Mouse (Mus musculus) ES-Bruce4 (cell line): ENCODE results near the gene Zfp654. TPM values are rescaled to one million over a fixed set of nuclear protein-coding genes. Genes with fewer than 3 reads are reported as not detected.

ENCODE experiments used
- H3K27ac ChIP-seq: 2 replicates; pipeline ENCODE4 v1.5.1; 2012; ENCODE audit warnings: low read length, inconsistent platforms; ENCODE audit not compliant: insufficient read depth
- H3K27me3 ChIP-seq: 2 replicates; pipeline ENCODE4 v1.6.1; 2012; ENCODE audit warnings: mild to moderate bottlenecking, low read length, inconsistent platforms; ENCODE audit not compliant: control insufficient read depth, poor library complexity, insufficient read depth, severe bottlenecking
- H3K36me3 ChIP-seq: 2 replicates; pipeline ENCODE4 v1.6.1; 2012; ENCODE audit warnings: inconsistent platforms, mild to moderate bottlenecking, low read length, moderate library complexity; ENCODE audit not compliant: control insufficient read depth, poor library complexity, insufficient read depth, severe bottlenecking
- H3K4me1 ChIP-seq: one replicate; pipeline ENCODE4 v1.8.1; 2011; ENCODE audit warnings: low read length; ENCODE audit not compliant: control insufficient read depth, insufficient read depth
- H3K4me3 ChIP-seq: 2 replicates; pipeline ENCODE4 v1.5.1; 2011; ENCODE audit warnings: low read depth, mild to moderate bottlenecking, low read length
- H3K9ac ChIP-seq: 2 replicates; pipeline ENCODE4 v1.6.1; 2012; ENCODE audit warnings: low read depth, mild to moderate bottlenecking, inconsistent platforms; ENCODE audit not compliant: poor library complexity, severe bottlenecking
- H3K9me3 ChIP-seq: replicated peaks from 2 replicates; pipeline ENCODE4 v1.6.1; 2012; ENCODE audit warnings: mild to moderate bottlenecking, low read length, inconsistent platforms; ENCODE audit not compliant: control insufficient read depth, poor library complexity, insufficient read depth, severe bottlenecking
- CTCF ChIP-seq: IDR thresholded peaks from one replicate; pipeline ENCODE4 v1.8.1; 2011; ENCODE audit warnings: low read depth, low read length
- EP300 ChIP-seq: IDR thresholded peaks from 2 replicates; pipeline ENCODE4 v1.6.1; 2011; ENCODE audit warnings: low read depth, low read length; ENCODE audit not compliant: insufficient read depth
- POLR2A ChIP-seq: IDR thresholded peaks from one replicate; pipeline ENCODE4 v1.8.1; 2011; ENCODE audit warnings: low read length; ENCODE audit not compliant: insufficient read depth
- polyA plus RNA-seq: library from polyadenylated mRNA; stranded (reverse); fragments of >200 nt; gene quantifications from 2 replicates; pipeline ENCODE4 v1.2.4, GENCODE M21; 2011; ENCODE audit warnings: low read depth; ENCODE audit not compliant: missing spikeins, insufficient read depth, insufficient read length

Gene Zfp654
- polyA plus RNA-seq, 1 experiment = 12.1 TPM

DNA sequence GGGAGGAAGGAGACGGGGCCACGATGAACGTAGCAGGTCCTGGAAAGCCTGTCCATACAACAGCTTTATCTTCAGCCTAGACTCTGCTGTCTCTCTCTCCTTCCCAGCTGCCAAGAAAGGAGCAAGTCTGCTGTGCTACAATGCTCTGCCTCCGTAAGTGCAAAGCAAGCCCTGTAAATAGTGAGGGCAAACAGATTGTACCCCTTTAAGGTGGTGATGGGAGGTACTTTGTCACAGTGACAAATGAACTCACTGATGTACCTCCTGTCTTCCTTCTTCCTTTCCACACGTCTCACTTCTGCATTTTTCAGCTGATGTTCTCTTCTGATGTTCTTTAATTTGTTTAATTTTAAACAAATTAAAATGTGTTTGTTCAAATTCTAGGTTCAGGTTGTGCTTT is 32.4 kb upstream of the Zfp654 start:
- peaks cover 24% of the 10 kb centered on the region for H3K9me3 ChIP-seq
- TF ChIP-seq CTCF (no peak), POLR2A (no peak), EP300 (no peak)
- no peak overlapping the region for H3K4me3 ChIP-seq
- H3K4me1 ChIP-seq = peaks cover 1% of the 10 kb centered on the region
- no peaks in the 10 kb centered on the region for H3K27me3 ChIP-seq
- no peak overlapping the region for H3K9ac ChIP-seq
- peak overlapping the region; percentile 84 for H3K27ac ChIP-seq
- no peaks in the 10 kb centered on the region for H3K36me3 ChIP-seq

DNA sequence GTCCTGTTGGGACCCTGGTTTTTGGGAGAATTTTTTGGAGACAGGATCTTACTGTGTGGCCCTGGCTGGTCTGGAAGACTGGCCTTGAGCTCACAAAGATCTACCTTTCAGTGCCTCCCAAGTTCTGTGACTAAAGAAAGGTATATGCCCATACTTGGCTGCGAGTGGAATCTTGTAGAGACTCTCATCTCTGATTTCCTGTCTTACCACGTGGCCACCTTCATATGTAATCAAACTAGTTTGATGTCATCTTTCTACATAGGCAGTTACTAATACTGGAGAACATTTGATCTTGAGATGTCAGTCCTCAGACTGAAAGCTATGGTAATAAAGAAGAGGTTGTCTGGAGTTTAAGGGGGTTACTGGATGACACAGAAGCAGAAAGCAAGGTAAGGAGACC is 30.0 kb upstream of the Zfp654 start:
- no peak overlapping the region for H3K9ac ChIP-seq
- TF ChIP-seq POLR2A (no peak), CTCF (no peak), EP300 (no peak)
- H3K27me3 ChIP-seq = no peaks in the 10 kb centered on the region
- H3K4me1 ChIP-seq = peaks cover 8% of the 10 kb centered on the region
- H3K27ac ChIP-seq = peak overlapping the region; percentile 82
- H3K9me3 ChIP-seq = peaks cover under 1% of the 10 kb centered on the region; the same call in 1 of the 2 replicates
- no peaks in the 10 kb centered on the region for H3K36me3 ChIP-seq
- H3K4me3 ChIP-seq = no peak overlapping the region

DNA sequence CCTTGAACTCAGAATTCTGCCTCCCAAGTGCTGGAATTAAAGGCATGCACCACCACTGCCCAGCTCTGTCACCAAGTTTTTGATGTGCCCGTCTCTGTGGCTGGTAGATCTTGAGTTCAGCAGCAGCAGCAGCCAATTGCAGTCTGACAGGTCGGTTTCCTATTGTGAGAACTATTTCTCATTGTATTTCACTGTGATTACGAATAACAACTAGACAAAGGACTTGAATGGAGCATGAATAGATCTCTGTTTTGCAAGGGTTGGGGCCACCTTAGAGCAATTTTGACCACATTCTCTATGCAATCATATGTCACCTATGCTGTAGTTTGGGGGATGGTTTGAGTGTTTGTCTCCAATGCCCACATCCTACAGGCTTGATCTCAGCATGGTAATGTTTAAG is 29.5 kb upstream of the Zfp654 start:
- Histone ChIP-seq H3K4me3 (no peak overlapping the region), H3K36me3 (no peaks in the 10 kb centered on the region), H3K9ac (no peak overlapping the region), H3K27me3 (no peaks in the 10 kb centered on the region), H3K4me1 (peaks cover 8% of the 10 kb centered on the region), H3K27ac (peak overlapping the region; percentile 82), H3K9me3 (no peaks in the 10 kb centered on the region)
- TF ChIP-seq POLR2A (no peak), CTCF (no peak), EP300 (no peak)

DNA sequence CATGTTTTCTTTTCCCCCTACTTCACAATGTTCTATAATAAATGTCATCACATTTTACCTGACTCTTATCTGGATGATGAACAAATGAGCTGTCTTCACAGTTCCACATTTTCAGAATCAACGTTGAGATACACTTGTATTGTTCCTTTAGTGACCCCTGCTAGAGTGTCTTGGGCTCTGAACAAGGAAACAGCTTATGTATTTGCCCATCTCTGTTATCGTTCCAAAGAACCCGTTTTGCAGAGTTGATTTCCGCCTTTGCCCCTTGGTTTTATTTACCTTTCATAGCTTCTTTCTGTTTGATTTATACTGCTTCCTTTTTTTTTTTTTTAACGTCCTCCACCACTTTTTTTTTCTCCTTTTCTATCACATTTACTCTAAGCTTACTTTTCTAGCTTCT is 28.3 kb upstream of the Zfp654 start:
- Histone ChIP-seq H3K9me3 (no peaks in the 10 kb centered on the region), H3K36me3 (no peaks in the 10 kb centered on the region), H3K27ac (peak overlapping the region; percentile 52), H3K4me1 (peaks cover 8% of the 10 kb centered on the region), H3K9ac (no peak overlapping the region), H3K4me3 (no peak overlapping the region), H3K27me3 (no peaks in the 10 kb centered on the region)
- no peak for TF ChIP-seq CTCF
- TF ChIP-seq EP300 = no peak
- TF ChIP-seq POLR2A = no peak

DNA sequence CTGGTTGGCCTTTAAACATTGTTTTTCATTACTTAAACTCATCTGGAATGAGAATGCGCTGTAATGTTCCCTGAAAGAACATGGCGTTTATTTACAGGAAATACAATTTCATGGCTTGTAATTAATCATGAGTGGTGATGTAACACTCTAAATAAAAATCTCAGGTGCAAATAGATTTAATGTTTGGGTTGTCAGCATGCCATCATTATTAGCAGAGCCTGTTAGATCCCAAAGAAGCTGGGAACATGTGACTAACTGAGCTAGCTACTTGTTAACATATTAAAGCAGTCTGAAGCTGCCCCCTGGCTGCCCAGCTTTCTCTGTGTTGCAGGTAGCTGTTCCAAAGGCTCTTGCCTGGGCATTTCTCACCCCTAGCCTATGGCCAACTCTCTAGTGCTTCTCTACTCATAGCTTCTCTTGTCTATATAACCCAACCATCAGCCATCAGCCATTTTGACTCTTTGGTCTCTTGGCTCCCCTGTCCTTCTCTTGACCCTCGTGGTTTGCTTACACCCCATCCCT is 27.2 kb upstream of the Zfp654 start:
- peak overlapping the region; percentile 88 for H3K27ac ChIP-seq
- no peak overlapping the region for H3K4me3 ChIP-seq
- TF ChIP-seq EP300 (0 out of 2 replicates have a peak, but pooled peaks have one; percentile 58), POLR2A (no peak), CTCF (peak; percentile 23)
- H3K9ac ChIP-seq = peak overlapping the region; percentile 8; the same call in 1 of the 2 replicates
- H3K36me3 ChIP-seq = no peaks in the 10 kb centered on the region
- H3K4me1 ChIP-seq = peaks cover 8% of the 10 kb centered on the region
- H3K9me3 ChIP-seq = no peaks in the 10 kb centered on the region
- H3K27me3 ChIP-seq = no peaks in the 10 kb centered on the region

DNA sequence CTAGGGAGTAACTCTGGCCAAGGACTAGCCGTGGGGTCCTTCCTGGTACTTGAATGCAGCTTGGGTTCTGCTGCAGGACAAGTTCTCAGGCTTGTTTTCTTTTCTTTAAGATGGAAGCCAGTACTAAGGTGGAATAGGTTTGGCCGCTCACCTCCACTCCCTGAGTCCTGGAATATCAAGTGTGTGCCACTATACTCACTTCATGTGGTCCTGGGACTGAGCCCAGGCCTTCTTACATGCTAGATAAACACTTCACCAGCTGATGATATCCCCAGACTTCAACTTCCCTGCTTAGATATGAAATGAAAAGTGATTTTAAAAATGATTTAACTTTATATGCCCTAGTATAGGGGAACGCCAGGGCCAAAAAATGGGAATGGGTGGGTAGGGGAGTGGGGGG is 25.9 kb upstream of the Zfp654 start:
- TF ChIP-seq CTCF = no peak
- TF ChIP-seq EP300 = no peak
- no peak for TF ChIP-seq POLR2A
- no peaks in the 10 kb centered on the region for H3K36me3 ChIP-seq
- no peaks in the 10 kb centered on the region for H3K27me3 ChIP-seq
- peaks cover 8% of the 10 kb centered on the region for H3K4me1 ChIP-seq
- H3K4me3 ChIP-seq = no peak overlapping the region
- no peaks in the 10 kb centered on the region for H3K9me3 ChIP-seq
- peak overlapping the region; percentile 99 for H3K27ac ChIP-seq
- 0 out of 2 replicates have a peak overlapping the region, but pooled peaks have one; percentile 23 for H3K9ac ChIP-seq
